Mouse (Mus musculus) bone marrow, adult 2 months (tissue): ENCODE data around the gene Iapp.

Experiments
- CTCF ChIP-seq: fragments of 200-500 bp; IDR thresholded peaks from 2 replicates; pipeline ENCODE4 v1.5.1; 2011; ENCODE audit warnings: low read length, control low read depth; ENCODE audit not compliant: control insufficient read depth, insufficient read depth
- POLR2A ChIP-seq: fragments of 200-500 bp; IDR thresholded peaks from 2 replicates; pipeline ENCODE4 v1.6.1; 2011; ENCODE audit warnings: low read depth, mild to moderate bottlenecking, control low read depth, low read length, borderline replicate concordance; ENCODE audit not compliant: control insufficient read depth

GRCm38 (mm10) chr6:142338961-142339360 is 40.7 kb downstream of the Iapp start:
- no peak for TF ChIP-seq CTCF
- no peak for TF ChIP-seq POLR2A
